Mouse (Mus musculus): ENCODE results near the gene Zfp457. TPM values are rescaled to one million over a fixed set of nuclear protein-coding genes. Genes with fewer than 3 reads are reported as not detected.

Gene Zfp457
- polyA plus RNA-seq (2012; fragmentation: generic; extraction: Trizol), result under 1 TPM in 1 of 2 experiments, not detected in 1; 0.63 TPM

GRCm38 (mm10) chr13:67305822-67306672, at the start of gene Zfp457:
Gene Zfp457 (minus strand): TSS chr13:67306485.

DNA sequence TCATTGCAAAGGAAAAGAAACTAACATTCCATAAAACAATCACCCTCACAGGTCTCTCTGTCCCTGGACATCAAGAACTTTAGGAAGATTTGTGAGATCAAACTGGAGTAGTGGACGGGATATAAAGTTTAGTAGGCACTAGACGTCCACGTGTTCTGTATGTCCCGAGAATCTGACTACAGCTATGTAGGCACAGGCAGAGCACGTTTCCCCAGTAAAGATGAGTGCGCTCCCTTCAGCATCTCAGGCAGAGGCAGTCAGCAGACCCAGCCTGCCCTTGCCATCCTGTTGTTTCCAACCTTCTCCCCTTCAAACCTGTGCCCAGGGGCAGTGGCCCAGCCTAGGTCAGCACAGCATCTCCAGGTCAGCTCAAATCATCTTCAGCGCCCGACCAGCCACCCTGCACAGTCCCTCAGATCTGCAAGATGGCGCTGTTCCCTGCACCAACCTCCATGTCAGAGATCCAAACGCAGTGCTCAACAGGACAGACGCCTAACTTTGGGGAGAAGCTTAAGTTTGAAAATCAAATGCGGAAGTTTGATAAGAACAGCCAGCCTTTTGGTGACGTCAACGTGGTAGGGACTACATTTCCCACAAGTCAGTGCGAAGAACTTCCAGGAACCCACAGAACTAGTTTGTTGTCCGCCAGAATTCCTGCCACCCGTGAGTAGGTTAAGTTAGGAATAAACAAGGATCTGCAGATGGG, 25.9 kb upstream of the Zfp457 start, which contains the start of gene Zfp595:
TSS of gene Zfp595 (minus strand) at position 552 of the 706 bp plus-strand sequence.

GRCm38 (mm10) chr13:67278314-67278713, 28.0 kb downstream of the Zfp457 start, which contains the start of gene Zfp458:
Gene Zfp458 (minus strand): TSS chr13:67278466.

Other genes with a start within 250 kb of the Zfp457 start
- gene Zfp712, start 245.3 kb downstream of the Zfp457 start, polyA plus RNA-seq (2012; fragmentation: generic; extraction: Trizol), result under 1 TPM in 1 of 2 experiments, not detected in 1; 0.13 TPM
- under 1 TPM in 1 of 2 experiments, not detected in 1; 0.21 TPM for gene Zfp708, start 208.5 kb downstream of the Zfp457 start, polyA plus RNA-seq (2012; fragmentation: generic; extraction: Trizol)
- 1 to 10 TPM in 1 of 2 experiments, under 1 TPM in 1; 0.44 to 1.9 TPM for gene Gm28557, start 197.9 kb downstream of the Zfp457 start, polyA plus RNA-seq (2012; fragmentation: generic; extraction: Trizol)
- gene Rslcan18, start 190.2 kb downstream of the Zfp457 start, polyA plus RNA-seq (2012; fragmentation: generic; extraction: Trizol), result under 1 TPM; 0.01 to 0.15 TPM
- under 1 TPM; 0.04 to 0.74 TPM for gene Zfp759, start 184.8 kb downstream of the Zfp457 start, polyA plus RNA-seq (2012; fragmentation: generic; extraction: Trizol)
- under 1 TPM; 0.05 to 0.79 TPM for gene Rsl1, start 133.3 kb downstream of the Zfp457 start, polyA plus RNA-seq (2012; fragmentation: generic; extraction: Trizol)
- under 1 TPM in 1 of 2 experiments, not detected in 1; 0.31 TPM for gene Zfp455, start 112.0 kb downstream of the Zfp457 start, polyA plus RNA-seq (2012; fragmentation: generic; extraction: Trizol)
- under 1 TPM; 0.01 to 0.17 TPM for gene Zfp458, start 28.0 kb downstream of the Zfp457 start, polyA plus RNA-seq (2012; fragmentation: generic; extraction: Trizol)
- gene Zfp595, start 26.1 kb upstream of the Zfp457 start, polyA plus RNA-seq (2012; fragmentation: generic; extraction: Trizol), result under 1 TPM; 0.06 to 0.68 TPM
- gene Gm28044, start 54.1 kb upstream of the Zfp457 start, polyA plus RNA-seq (2012; fragmentation: generic; extraction: Trizol), result 1 to 10 TPM in 1 of 2 experiments, under 1 TPM in 1; 0.16 to 2.3 TPM
- under 1 TPM; 0.04 to 0.35 TPM for gene Zfp953, start 54.1 kb upstream of the Zfp457 start, polyA plus RNA-seq (2012; fragmentation: generic; extraction: Trizol)
- gene Gm28041, start 69.2 kb upstream of the Zfp457 start, polyA plus RNA-seq (2012; fragmentation: generic; extraction: Trizol), result 1 to 10 TPM in 1 of 2 experiments, under 1 TPM in 1; 0.82 to 3.3 TPM
- gene Zfp456, start 69.3 kb upstream of the Zfp457 start, polyA plus RNA-seq (2012; fragmentation: generic; extraction: Trizol), result under 1 TPM; 0.02 to 0.30 TPM
- 1 to 10 TPM in 1 of 2 experiments, under 1 TPM in 1; 0.19 to 3.6 TPM for gene Zfp429, start 93.3 kb upstream of the Zfp457 start, polyA plus RNA-seq (2012; fragmentation: generic; extraction: Trizol)
- not detected for gene Zfp459, start 114.9 kb upstream of the Zfp457 start, polyA plus RNA-seq (2012; fragmentation: generic; extraction: Trizol)
- 1 to 10 TPM in 1 of 2 experiments, under 1 TPM in 1; 0.05 to 1.8 TPM for gene Zfp874a, start 145.1 kb upstream of the Zfp457 start, polyA plus RNA-seq (2012; fragmentation: generic; extraction: Trizol)
- 1 to 10 TPM in 1 of 2 experiments, under 1 TPM in 1; 0.08 to 1.9 TPM for gene Zfp874b, start 177.8 kb upstream of the Zfp457 start, polyA plus RNA-seq (2012; fragmentation: generic; extraction: Trizol)
- gene Zfp58, start 194.1 kb upstream of the Zfp457 start, polyA plus RNA-seq (2012; fragmentation: generic; extraction: Trizol), result 1 to 10 TPM in 1 of 2 experiments, under 1 TPM in 1; 0.16 to 2.1 TPM
- not detected for gene Gm26965, start 219.7 kb upstream of the Zfp457 start, polyA plus RNA-seq (2012; fragmentation: generic; extraction: Trizol)
- 10 to 100 TPM; 13.1 to 51.3 TPM for gene Zfp87, start 219.7 kb upstream of the Zfp457 start, polyA plus RNA-seq (2012; fragmentation: generic; extraction: Trizol)
- gene Zfp748, start 247.3 kb upstream of the Zfp457 start, polyA plus RNA-seq (2012; fragmentation: generic; extraction: Trizol), result under 1 TPM; 0.07 to 0.77 TPM